Comparison of ENCODE assay signal across 19 mouse cellular contexts in genomic region chr10:59386951-59387350, GRCm38 (mm10). TPM values are rescaled to one million over a fixed set of nuclear protein-coding genes. Genes with fewer than 3 reads are reported as not detected.
A peak's percentile ranks its signal among the peaks of the same experiment; 100 is the strongest.
DNase-seq lines count a peak whose midpoint lies in the region; ATAC-seq and TF ChIP-seq lines count a peak whose summit lies in the region.
"Had no signal": no experiment of that assay in that cellular context is flagged by ENCODE, and none has a peak within 500 bp of the region (broad histone marks: within the 10 kb centered on the region; RNA-seq: fewer than 3 reads in every experiment).

No protein-coding gene starts in this region.

- no peaks in the 10 kb centered on the region for H3K27me3 ChIP-seq in forebrain, embryonic 14.5 days (replicated peaks; ENCODE audit: control insufficient read depth, insufficient read depth, low read length)
- no peaks in the 10 kb centered on the region for H3K27me3 ChIP-seq in forebrain, embryonic 11.5 days (ENCODE audit: control insufficient read depth, insufficient read depth, low read length)
- H3K27me3 ChIP-seq in heart, adult 2 months (ENCODE audit: control insufficient read depth, insufficient read depth, low read length): no peaks in the 10 kb centered on the region
- H3K27me3 ChIP-seq in limb, embryonic 10.5 days (ENCODE audit: low read depth, poor library complexity, severe bottlenecking): no peaks in the 10 kb centered on the region
- H3K27me3 ChIP-seq: embryonic facial prominence, embryonic 15.5 days; midbrain, embryonic 13.5 days; neural tube, embryonic 12.5 days had no signal

- no peak overlapping the region for H3K27ac ChIP-seq in forebrain, embryonic 14.5 days (ENCODE audit: low read depth, low read length)
- no peak overlapping the region for H3K27ac ChIP-seq in forebrain, embryonic 11.5 days (ENCODE audit: low read depth, low read length)
- H3K27ac ChIP-seq in heart, adult 2 months: no peak overlapping the region
- H3K27ac ChIP-seq in limb, embryonic 10.5 days: no peak overlapping the region
- H3K27ac ChIP-seq: embryonic facial prominence, embryonic 15.5 days; heart, embryonic 10.5 days; midbrain, embryonic 13.5 days; neural tube, embryonic 12.5 days had no signal

- TF ChIP-seq POLR2A in heart, adult 2 months (IDR thresholded peaks at IDR 0.05; ENCODE audit: insufficient read depth, low read depth, low read length): no peak

- peak; percentile 75; the same call in 1 of the 2 replicates for ATAC-seq in forebrain, embryonic 14.5 days
- no peak for ATAC-seq in forebrain, embryonic 11.5 days (replicated peaks; ENCODE audit: low FRiP score)
- ATAC-seq: intestine, postnatal 0 days; midbrain, embryonic 13.5 days had no signal

- no peaks in the 10 kb centered on the region for H3K4me1 ChIP-seq in forebrain, embryonic 14.5 days (ENCODE audit: control insufficient read depth, insufficient read depth, low read length)
- no peaks in the 10 kb centered on the region for H3K4me1 ChIP-seq in forebrain, embryonic 11.5 days (replicated peaks; ENCODE audit: control insufficient read depth, insufficient read depth, low read length)
- H3K4me1 ChIP-seq in heart, adult 2 months (ENCODE audit: control insufficient read depth, insufficient read depth, low read length): no peaks in the 10 kb centered on the region
- H3K4me1 ChIP-seq in limb, embryonic 10.5 days: no peaks in the 10 kb centered on the region
- H3K4me1 ChIP-seq: embryonic facial prominence, embryonic 15.5 days; midbrain, embryonic 13.5 days; neural tube, embryonic 12.5 days had no signal

- no peak overlapping the region for H3K4me2 ChIP-seq in forebrain, embryonic 14.5 days (ENCODE audit: low read length)
- H3K4me2 ChIP-seq in forebrain, embryonic 11.5 days (ENCODE audit: low read depth, low read length, severe bottlenecking): no peak overlapping the region
- H3K4me2 ChIP-seq: embryonic facial prominence, embryonic 15.5 days; midbrain, embryonic 13.5 days; neural tube, embryonic 12.5 days had no signal

- 69% methylated on average over 7 of the region's 8 CpGs for WGBS in forebrain, embryonic 14.5 days
- 88% methylated on average over 7 of the region's 8 CpGs for WGBS in forebrain, embryonic 11.5 days
- WGBS in heart, adult 2 months: 88% methylated on average over 8 of the region's 8 CpGs
- whole genome bisulfite sequencing in limb, embryonic 10.5 days: 94% methylated on average over 8 of the region's 8 CpGs

- TF ChIP-seq EP300 in heart, adult 2 months (IDR thresholded peaks at IDR 0.05; ENCODE audit: insufficient read depth, low read depth, low read length): no peak

- H3K9me3 ChIP-seq in forebrain, embryonic 14.5 days (replicated peaks; ENCODE audit: control insufficient read depth, low read length): peaks cover 4% of the 10 kb centered on the region; the same call in 1 of the 2 replicates
- no peaks in the 10 kb centered on the region; the same call in 1 of the 2 replicates for H3K9me3 ChIP-seq in forebrain, embryonic 11.5 days (ENCODE audit: control insufficient read depth, low read length)
- H3K9me3 ChIP-seq in limb, embryonic 10.5 days (replicated peaks): 0 out of 2 replicates have a peak, but pooled peaks cover 6% of the 10 kb centered on the region

- no peak overlapping the region for H3K9ac ChIP-seq in forebrain, embryonic 14.5 days (ENCODE audit: low read length)
- H3K9ac ChIP-seq in forebrain, embryonic 11.5 days (ENCODE audit: low read length): no peak overlapping the region
- no peak overlapping the region for H3K9ac ChIP-seq in heart, adult 2 months (ENCODE audit: low read depth, low read length)
- H3K9ac ChIP-seq: embryonic facial prominence, embryonic 15.5 days; midbrain, embryonic 13.5 days; neural tube, embryonic 12.5 days had no signal

- intact Hi-C loops in heart, adult 2 months (cut with DNase I): no loop called here
- intact Hi-C loops in gastrocnemius, postnatal 14 days (cut with DNase I; ENCODE audit: low total_unique reads): no loop called here

- no peaks in the 10 kb centered on the region for H3K36me3 ChIP-seq in forebrain, embryonic 14.5 days (ENCODE audit: control insufficient read depth, insufficient read depth, low read length)
- H3K36me3 ChIP-seq in forebrain, embryonic 11.5 days (ENCODE audit: control insufficient read depth, insufficient read depth, low read length): no peaks in the 10 kb centered on the region
- no peaks in the 10 kb centered on the region for H3K36me3 ChIP-seq in heart, adult 2 months (ENCODE audit: control insufficient read depth, insufficient read depth, low read length)
- peaks cover 4% of the 10 kb centered on the region; the same call in 1 of the 2 replicates for H3K36me3 ChIP-seq in limb, embryonic 10.5 days
- H3K36me3 ChIP-seq: embryonic facial prominence, embryonic 15.5 days; midbrain, embryonic 13.5 days; neural tube, embryonic 12.5 days had no signal

- no peak overlapping the region for H3K4me3 ChIP-seq in forebrain, embryonic 14.5 days (ENCODE audit: low read depth, low read length)
- H3K4me3 ChIP-seq in forebrain, embryonic 11.5 days (ENCODE audit: low read depth, low read length): no peak overlapping the region
- H3K4me3 ChIP-seq in heart, adult 2 months: no peak overlapping the region
- H3K4me3 ChIP-seq in limb, embryonic 10.5 days: no peak overlapping the region
- H3K4me3 ChIP-seq: embryonic facial prominence, embryonic 15.5 days; heart, embryonic 10.5 days; midbrain, embryonic 13.5 days; neural tube, embryonic 12.5 days had no signal

- no peak for TF ChIP-seq CTCF in heart, adult 2 months (IDR thresholded peaks at IDR 0.05)

- DNase-seq in forebrain, embryonic 14.5 days (ENCODE audit: low spot score): peak; percentile 70
- no peak for DNase-seq in forebrain, embryonic 11.5 days (ENCODE audit: low spot score)
- DNase-seq in brain, embryonic 18.5 days (ENCODE audit: low read depth, low spot score): peak; percentile 18
- DNase-seq in cerebellum, postnatal 36 days: peak; percentile 69 to 75
- DNase-seq in layer of hippocampus, postnatal 25 days (ENCODE audit: extremely low spot score in 1 of 2, low spot score in 1 of 2): peak; percentile 18 to 46
- DNase-seq in heart, adult 2 months: no peak
- DNase-seq in limb, embryonic 10.5 days (ENCODE audit: low spot score): no peak
- DNase-seq in gastrocnemius, postnatal 14 days: no peak
- DNase-seq: adrenal gland, adult 2 months; liver; retina, postnatal 1 day had no signal

- H3K79me2 ChIP-seq in heart, adult 2 months (replicated peaks; ENCODE audit: control insufficient read depth, insufficient read depth, low read length): no peaks in the 10 kb centered on the region

RNA-seq across cellular contexts. Expression of gene Gm10273, which starts 8.5 kb away (rescaled TPM):
- polyA plus RNA-seq in forebrain, embryonic 14.5 days (2014; fragmentation: Nextera tagmentation; extraction: Ambion mirVana): not detected in 2 replicates
- 1.4 and 7.5 TPM in 2 replicates for polyA plus RNA-seq in forebrain, embryonic 11.5 days (2014; fragmentation: Nextera tagmentation; extraction: Ambion mirVana)
- 10 to 100 TPM; 36.5 to 39.6 TPM for total RNA-seq in layer of hippocampus, postnatal 25 days (2021)
- total RNA-seq in heart, adult 2 months (2021): 100 to 1,000 TPM; 123 to 156 TPM
- polyA plus RNA-seq in heart, adult 2 months (2012; rRNA removed): 19.1 and 64.0 TPM in 2 replicates
- 14.7 and 16.1 TPM in 2 replicates for polyA plus RNA-seq in limb, embryonic 10.5 days (2016; fragmentation: Nextera tagmentation; extraction: Ambion mirVana)
- 100 to 1,000 TPM; 106 to 119 TPM for total RNA-seq in gastrocnemius, postnatal 14 days (2021)
- polyA plus RNA-seq: embryonic facial prominence, embryonic 15.5 days had no signal

RNA-seq across cellular contexts. Expression of gene Pla2g12b, which starts 16.5 kb away (rescaled TPM):
- polyA plus RNA-seq in forebrain, embryonic 14.5 days (2014; fragmentation: Nextera tagmentation; extraction: Ambion mirVana): not detected in 2 replicates
- not detected in 2 replicates for polyA plus RNA-seq in forebrain, embryonic 11.5 days (2014; fragmentation: Nextera tagmentation; extraction: Ambion mirVana)
- not detected for total RNA-seq in layer of hippocampus, postnatal 25 days (2021)
- total RNA-seq in heart, adult 2 months (2021): not detected
- 0.10 TPM in 1 of 2 replicates, not detected in the other for polyA plus RNA-seq in heart, adult 2 months (2012; rRNA removed)
- polyA plus RNA-seq in limb, embryonic 10.5 days (2016; fragmentation: Nextera tagmentation; extraction: Ambion mirVana): not detected in 2 replicates
- under 1 TPM in 1 of 2 experiments, not detected in 1; 0.45 TPM for total RNA-seq in gastrocnemius, postnatal 14 days (2021)
- total RNA-seq: adrenal gland, adult 2 months; common myeloid progenitor, adult 5-6 weeks; hematopoietic stem cell, adult 5-6 weeks had no signal
- polyA plus RNA-seq: adrenal gland, adult 2 months; midbrain, embryonic 13.5 days; neural tube, embryonic 12.5 days; thymus, postnatal 0 days had no signal

RNA-seq across cellular contexts. Expression of gene Oit3, which starts 54.6 kb away (rescaled TPM):
- 0.41 TPM in 1 of 2 replicates, not detected in the other for polyA plus RNA-seq in forebrain, embryonic 14.5 days (2014; fragmentation: Nextera tagmentation; extraction: Ambion mirVana)
- 0.23 and 0.72 TPM in 2 replicates for polyA plus RNA-seq in forebrain, embryonic 11.5 days (2014; fragmentation: Nextera tagmentation; extraction: Ambion mirVana)
- under 1 TPM in 1 of 2 experiments, not detected in 1; 0.16 TPM for total RNA-seq in layer of hippocampus, postnatal 25 days (2021)
- total RNA-seq in heart, adult 2 months (2021): not detected
- polyA plus RNA-seq in heart, adult 2 months (2012; rRNA removed): 0.55 and 0.59 TPM in 2 replicates
- 0.84 and 0.88 TPM in 2 replicates for polyA plus RNA-seq in limb, embryonic 10.5 days (2016; fragmentation: Nextera tagmentation; extraction: Ambion mirVana)
- total RNA-seq in gastrocnemius, postnatal 14 days (2021): under 1 TPM; 0.51 to 0.58 TPM

Comparison
In these comparisons a context has a peak if more than half of its experiments do, and no peak if none do; other contexts are left out.
1. DNase-seq: peak in forebrain, embryonic 14.5 days (single experiment), brain, embryonic 18.5 days (single experiment), cerebellum, postnatal 36 days (2 of 2) and layer of hippocampus, postnatal 25 days (2 of 2); none in forebrain, embryonic 11.5 days (single experiment), heart, adult 2 months (0 of 2), limb, embryonic 10.5 days (single experiment) and gastrocnemius, postnatal 14 days (single experiment).